Mouse (Mus musculus): ENCODE data around the gene Krtap12-1.
"Not testable (repeated sequence)": the region's sequence is repeated elsewhere in the genome, so short reads cannot be mapped to it uniquely, and the experiment has no call there.

The Krtap12-1 gene

GRCm38 (mm10) chr10:77750686-77751085, 30.3 kb downstream of the Krtap12-1 start:
- DNase-seq = not testable (repeated sequence)

GRCm38 (mm10) chr10:77751254-77751653, 30.9 kb downstream of the Krtap12-1 start, which contains the start of gene Gm9736:
Gm9736 (minus strand) TSS chr10:77751354.
- not testable (repeated sequence) for DNase-seq

GRCm38 (mm10) chr10:77752312-77752711, 31.9 kb downstream of the Krtap12-1 start:
- DNase-seq = not testable (repeated sequence)

GRCm38 (mm10) chr10:77753448-77753847, 33.0 kb downstream of the Krtap12-1 start:
- DNase-seq = no peak

GRCm38 (mm10) chr10:77759582-77759981, 39.2 kb downstream of the Krtap12-1 start, which contains the start of gene Gm3233:
Gm3233 (minus strand) TSS chr10:77759682.
- not testable (repeated sequence) for DNase-seq

- no peak for DNase-seq
These were observed 49.3 kb downstream of the Krtap12-1 start for GRCm38 (mm10) chr10:77769727-77770126.

All from kidney, postnatal 14 days (tissue).